Comparison of ENCODE assay signal across 9 mouse cellular contexts in the genomic region with DNA sequence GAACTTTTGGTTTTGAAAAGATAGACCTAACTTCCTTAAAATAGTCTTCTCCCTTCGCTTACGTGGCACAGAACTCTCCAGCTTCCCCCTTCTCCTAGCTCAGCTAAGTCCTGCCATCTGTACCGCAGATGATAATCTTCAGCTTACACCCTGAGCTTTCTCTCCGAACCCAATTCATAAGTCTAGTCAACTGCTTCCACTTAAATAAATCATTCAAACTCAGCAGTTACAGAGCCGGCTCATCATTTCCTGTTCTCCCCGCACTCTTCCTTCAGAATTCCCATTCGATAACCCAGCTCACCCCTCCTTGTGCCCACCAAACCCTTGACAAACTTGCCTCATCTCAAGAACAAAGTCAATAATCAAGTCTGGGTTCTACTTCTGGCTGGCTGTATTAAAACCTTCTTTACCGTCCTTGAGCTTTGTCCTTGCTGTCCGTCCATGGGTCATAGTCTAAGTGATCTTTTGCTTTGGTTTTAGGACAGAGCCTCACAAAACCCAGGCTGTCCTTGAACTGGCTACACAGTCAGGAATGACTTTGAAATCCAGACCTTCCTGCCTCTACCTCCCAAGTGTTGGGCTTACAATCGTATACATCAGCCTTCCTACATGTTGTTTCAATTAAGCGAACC. TPM values are rescaled to one million over a fixed set of nuclear protein-coding genes. Genes with fewer than 3 reads are reported as not detected.
DNase-seq lines count a peak whose midpoint lies in the region; ATAC-seq and TF ChIP-seq lines count a peak whose summit lies in the region.
"Had no signal": no experiment of that assay in that cellular context is flagged by ENCODE, and none has a peak within 500 bp of the region (broad histone marks: within the 10 kb centered on the region; RNA-seq: fewer than 3 reads in every experiment).

No protein-coding gene starts in this region.

- no peak overlapping the region for H3K27ac ChIP-seq in kidney, postnatal 0 days
- peak overlapping the region; percentile 89 for H3K27ac ChIP-seq in embryonic facial prominence, embryonic 10.5 days (replicated peaks)
- no peak overlapping the region for H3K27ac ChIP-seq in hindbrain, postnatal 0 days
- no peak overlapping the region for H3K27ac ChIP-seq in midbrain, postnatal 0 days (ENCODE audit: low read depth, low read length)

- H3K4me2 ChIP-seq in kidney, postnatal 0 days (ENCODE audit: low read length): peak overlapping the region; percentile 83
- peak overlapping the region; percentile 75 for H3K4me2 ChIP-seq in hindbrain, postnatal 0 days (ENCODE audit: low read depth, low read length)
- H3K4me2 ChIP-seq in midbrain, postnatal 0 days (ENCODE audit: low read depth, low read length, poor library complexity, severe bottlenecking): peak overlapping the region; percentile 64

- peak overlapping the region; percentile 47 for H3K9ac ChIP-seq in kidney, postnatal 0 days (ENCODE audit: low read depth, low read length)
- H3K9ac ChIP-seq in hindbrain, postnatal 0 days (replicated peaks; ENCODE audit: low read length): peak overlapping the region; percentile 46
- H3K9ac ChIP-seq in midbrain, postnatal 0 days (replicated peaks; ENCODE audit: low read length, poor library complexity, severe bottlenecking): peak overlapping the region; percentile 57

- peak; percentile 15 for DNase-seq in kidney, postnatal 0 days (ENCODE audit: low spot score)
- DNase-seq in kidney, postnatal 36 days: no peak
- DNase-seq in embryonic facial prominence, embryonic 10.5 days (ENCODE audit: low spot score): no peak
- DNase-seq in hindbrain, postnatal 0 days (ENCODE audit: low spot score): no peak
- DNase-seq in midbrain, postnatal 0 days (ENCODE audit: low spot score): no peak
- DNase-seq in left cerebral cortex, postnatal 36 days (ENCODE audit: low spot score in 2 of 2): no peak
- DNase-seq in embryo, embryonic 9.5 days (ENCODE audit: extremely low spot score): no peak

- no peak for TF ChIP-seq CTCF in kidney, postnatal 0 days (IDR thresholded peaks at IDR 0.05; ENCODE audit: low read depth)
- TF ChIP-seq CTCF in hindbrain, postnatal 0 days (IDR thresholded peaks at IDR 0.05; ENCODE audit: low read depth): no peak
- TF ChIP-seq CTCF in midbrain, postnatal 0 days (IDR thresholded peaks at IDR 0.05): no peak

- peak overlapping the region; percentile 66 for H3K4me3 ChIP-seq in kidney, postnatal 0 days (replicated peaks; ENCODE audit: low read depth, low read length)
- H3K4me3 ChIP-seq in embryonic facial prominence, embryonic 10.5 days: peak overlapping the region; percentile 76
- H3K4me3 ChIP-seq in hindbrain, postnatal 0 days (ENCODE audit: low read length): peak overlapping the region; percentile 57
- H3K4me3 ChIP-seq in midbrain, postnatal 0 days (ENCODE audit: low read depth, low read length): peak overlapping the region; percentile 56

- H3K36me3 ChIP-seq in kidney, postnatal 0 days (ENCODE audit: insufficient read depth, low read length): peaks cover 7% of the 10 kb centered on the region; the same call in 1 of the 2 replicates
- peaks cover 24% of the 10 kb centered on the region for H3K36me3 ChIP-seq in embryonic facial prominence, embryonic 10.5 days (replicated peaks)
- H3K36me3 ChIP-seq in hindbrain, postnatal 0 days (ENCODE audit: insufficient read depth, low read length): peaks cover 3% of the 10 kb centered on the region; the same call in 1 of the 2 replicates
- H3K36me3 ChIP-seq in midbrain, postnatal 0 days (ENCODE audit: insufficient read depth, low read length): peaks cover 3% of the 10 kb centered on the region; the same call in 1 of the 2 replicates

- H3K27me3 ChIP-seq in kidney, postnatal 0 days (ENCODE audit: insufficient read depth, low read length): no peaks in the 10 kb centered on the region
- H3K27me3 ChIP-seq in embryonic facial prominence, embryonic 10.5 days (replicated peaks; ENCODE audit: low read depth, poor library complexity, severe bottlenecking): no peaks in the 10 kb centered on the region
- H3K27me3 ChIP-seq in hindbrain, postnatal 0 days (ENCODE audit: insufficient read depth, low read length): no peaks in the 10 kb centered on the region
- H3K27me3 ChIP-seq in midbrain, postnatal 0 days (ENCODE audit: insufficient read depth, low read length): no peaks in the 10 kb centered on the region

- H3K9me3 ChIP-seq in kidney, postnatal 0 days (replicated peaks; ENCODE audit: low read length): no peaks in the 10 kb centered on the region
- H3K9me3 ChIP-seq in embryonic facial prominence, embryonic 10.5 days: peaks cover 6% of the 10 kb centered on the region; the same call in 1 of the 2 replicates
- 0 out of 2 replicates have a peak, but pooled peaks cover under 1% of the 10 kb centered on the region for H3K9me3 ChIP-seq in hindbrain, postnatal 0 days (ENCODE audit: low read length)
- H3K9me3 ChIP-seq in midbrain, postnatal 0 days (ENCODE audit: low read length): 0 out of 2 replicates have a peak, but pooled peaks cover under 1% of the 10 kb centered on the region

- intact Hi-C loops in left cerebral cortex, postnatal 36 days (cut with DNase I): no loop called here

- 60% methylated on average over 11 of the region's 11 CpGs for WGBS in kidney, postnatal 0 days
- 73% methylated on average over 11 of the region's 11 CpGs for WGBS in embryonic facial prominence, embryonic 10.5 days
- 72% methylated on average over 11 of the region's 11 CpGs for WGBS in hindbrain, postnatal 0 days
- 74% methylated on average over 11 of the region's 11 CpGs for WGBS in midbrain, postnatal 0 days

- no peak for ATAC-seq in kidney, postnatal 0 days (replicated peaks; ENCODE audit: low FRiP score, low read depth)
- no peak for ATAC-seq in hindbrain, postnatal 0 days
- no peak; the same call in 1 of the 2 replicates for ATAC-seq in midbrain, postnatal 0 days (ENCODE audit: low FRiP score)
- no peak for ATAC-seq in CD4-positive, CD25-positive, alpha-beta regulatory T cell, adult 4 months

- H3K4me1 ChIP-seq in kidney, postnatal 0 days (replicated peaks; ENCODE audit: insufficient read depth, low read length): 0 out of 2 replicates have a peak, but pooled peaks cover 3% of the 10 kb centered on the region
- peaks cover 18% of the 10 kb centered on the region for H3K4me1 ChIP-seq in embryonic facial prominence, embryonic 10.5 days
- H3K4me1 ChIP-seq in hindbrain, postnatal 0 days (ENCODE audit: insufficient read depth, low read length): peaks cover 7% of the 10 kb centered on the region
- H3K4me1 ChIP-seq in midbrain, postnatal 0 days (ENCODE audit: insufficient read depth, low read length): peaks cover 7% of the 10 kb centered on the region

RNA-seq across cellular contexts. Expression of gene Ufsp2, which starts 0.6 kb away (rescaled TPM):
- polyA plus RNA-seq in kidney, postnatal 0 days (2015; fragmentation: Nextera tagmentation; extraction: Ambion mirVana): 80.5 and 84.2 TPM in 2 replicates
- 58.9 and 67.5 TPM in 2 replicates for polyA plus RNA-seq in embryonic facial prominence, embryonic 10.5 days (2016; fragmentation: Nextera tagmentation; extraction: Ambion mirVana)
- 31.2 and 33.0 TPM in 2 replicates for total RNA-seq in hindbrain, postnatal 0 days (2014; rRNA removed)
- 60.7 and 66.1 TPM in 2 replicates for polyA plus RNA-seq in hindbrain, postnatal 0 days (2015; fragmentation: Nextera tagmentation; extraction: Ambion mirVana)
- total RNA-seq in midbrain, postnatal 0 days (2014; rRNA removed): 26.9 and 44.6 TPM in 2 replicates
- 51.9 and 56.9 TPM in 2 replicates for polyA plus RNA-seq in midbrain, postnatal 0 days (2015; fragmentation: Nextera tagmentation; extraction: Ambion mirVana)
- polyA plus RNA-seq in CD4-positive, CD25-positive, alpha-beta regulatory T cell, adult 4 months (2017; shearing (Covaris generic)): 10 to 100 TPM; 72.1 to 78.7 TPM
- total RNA-seq in left cerebral cortex, postnatal 36 days (2021): 10 to 100 TPM; 57.4 to 58.4 TPM

RNA-seq across cellular contexts. Expression of gene 1700029J07Rik, which starts 0.9 kb away (rescaled TPM):
- 3.3 and 3.4 TPM in 2 replicates for polyA plus RNA-seq in kidney, postnatal 0 days (2015; fragmentation: Nextera tagmentation; extraction: Ambion mirVana)
- polyA plus RNA-seq in embryonic facial prominence, embryonic 10.5 days (2016; fragmentation: Nextera tagmentation; extraction: Ambion mirVana): 3.7 and 3.8 TPM in 2 replicates
- 0.79 and 4.3 TPM in 2 replicates for total RNA-seq in hindbrain, postnatal 0 days (2014; rRNA removed)
- polyA plus RNA-seq in hindbrain, postnatal 0 days (2015; fragmentation: Nextera tagmentation; extraction: Ambion mirVana): 5.2 and 5.4 TPM in 2 replicates
- 1.9 and 3.4 TPM in 2 replicates for total RNA-seq in midbrain, postnatal 0 days (2014; rRNA removed)
- 3.9 and 5.1 TPM in 2 replicates for polyA plus RNA-seq in midbrain, postnatal 0 days (2015; fragmentation: Nextera tagmentation; extraction: Ambion mirVana)
- polyA plus RNA-seq in CD4-positive, CD25-positive, alpha-beta regulatory T cell, adult 4 months (2017; shearing (Covaris generic)): 1 to 10 TPM; 1.9 to 3.2 TPM
- total RNA-seq in left cerebral cortex, postnatal 36 days (2021): 1 to 10 TPM; 2.0 to 3.4 TPM

RNA-seq across cellular contexts. Expression of gene Lrp2bp, which starts 23.1 kb away (rescaled TPM):
- 0.45 and 0.66 TPM in 2 replicates for polyA plus RNA-seq in kidney, postnatal 0 days (2015; fragmentation: Nextera tagmentation; extraction: Ambion mirVana)
- polyA plus RNA-seq in embryonic facial prominence, embryonic 10.5 days (2016; fragmentation: Nextera tagmentation; extraction: Ambion mirVana): 0.14 and 0.20 TPM in 2 replicates
- 0.10 TPM in 1 of 2 replicates, not detected in the other for total RNA-seq in hindbrain, postnatal 0 days (2014; rRNA removed)
- 0.23 and 0.33 TPM in 2 replicates for polyA plus RNA-seq in hindbrain, postnatal 0 days (2015; fragmentation: Nextera tagmentation; extraction: Ambion mirVana)
- 0.27 and 1.0 TPM in 2 replicates for total RNA-seq in midbrain, postnatal 0 days (2014; rRNA removed)
- polyA plus RNA-seq in midbrain, postnatal 0 days (2015; fragmentation: Nextera tagmentation; extraction: Ambion mirVana): 0.17 and 0.35 TPM in 2 replicates
- polyA plus RNA-seq in CD4-positive, CD25-positive, alpha-beta regulatory T cell, adult 4 months (2017; shearing (Covaris generic)): 1 to 10 TPM in 1 of 2 experiments, under 1 TPM in 1; 0.22 to 1.4 TPM
- under 1 TPM; 0.54 to 1.00 TPM for total RNA-seq in left cerebral cortex, postnatal 36 days (2021)
- total RNA-seq: adrenal gland, adult 18-20 months had no signal

RNA-seq across cellular contexts. Expression of gene Ankrd37, which starts 29.6 kb away (rescaled TPM):
- polyA plus RNA-seq in kidney, postnatal 0 days (2015; fragmentation: Nextera tagmentation; extraction: Ambion mirVana): 15.9 and 17.4 TPM in 2 replicates
- polyA plus RNA-seq in embryonic facial prominence, embryonic 10.5 days (2016; fragmentation: Nextera tagmentation; extraction: Ambion mirVana): 17.9 and 18.7 TPM in 2 replicates
- total RNA-seq in hindbrain, postnatal 0 days (2014; rRNA removed): 9.6 and 9.9 TPM in 2 replicates
- polyA plus RNA-seq in hindbrain, postnatal 0 days (2015; fragmentation: Nextera tagmentation; extraction: Ambion mirVana): 14.1 and 15.5 TPM in 2 replicates
- total RNA-seq in midbrain, postnatal 0 days (2014; rRNA removed): 4.3 and 13.8 TPM in 2 replicates
- polyA plus RNA-seq in midbrain, postnatal 0 days (2015; fragmentation: Nextera tagmentation; extraction: Ambion mirVana): 13.4 and 15.4 TPM in 2 replicates
- polyA plus RNA-seq in CD4-positive, CD25-positive, alpha-beta regulatory T cell, adult 4 months (2017; shearing (Covaris generic)): 10 to 100 TPM; 13.0 to 15.2 TPM
- 10 to 100 TPM in 1 of 2 experiments, 1 to 10 TPM in 1; 9.6 to 12.7 TPM for total RNA-seq in left cerebral cortex, postnatal 36 days (2021)

RNA-seq across cellular contexts. Expression of gene Ccdc110, which starts 41.5 kb away (rescaled TPM):
- not detected in 2 replicates for polyA plus RNA-seq in kidney, postnatal 0 days (2015; fragmentation: Nextera tagmentation; extraction: Ambion mirVana)
- 0.08 TPM in 1 of 2 replicates, not detected in the other for polyA plus RNA-seq in embryonic facial prominence, embryonic 10.5 days (2016; fragmentation: Nextera tagmentation; extraction: Ambion mirVana)
- total RNA-seq in hindbrain, postnatal 0 days (2014; rRNA removed): not detected in 2 replicates
- polyA plus RNA-seq in hindbrain, postnatal 0 days (2015; fragmentation: Nextera tagmentation; extraction: Ambion mirVana): 0.19 and 0.21 TPM in 2 replicates
- 0.16 TPM in 1 of 2 replicates, not detected in the other for total RNA-seq in midbrain, postnatal 0 days (2014; rRNA removed)
- polyA plus RNA-seq in midbrain, postnatal 0 days (2015; fragmentation: Nextera tagmentation; extraction: Ambion mirVana): 0.07 and 0.10 TPM in 2 replicates
- polyA plus RNA-seq in CD4-positive, CD25-positive, alpha-beta regulatory T cell, adult 4 months (2017; shearing (Covaris generic)): not detected
- total RNA-seq in left cerebral cortex, postnatal 36 days (2021): 1 to 10 TPM; 1.3 to 1.8 TPM
- total RNA-seq: adrenal gland, adult 18-20 months had no signal
